Mouse (Mus musculus) myocyte (in vitro differentiated cells): ENCODE measurements around the gene Celf5.

Experiments used
- CEBPB ChIP-seq: IDR thresholded peaks from 2 replicates; pipeline ENCODE4 v1.6.1; 2011; ENCODE audit warnings: mild to moderate bottlenecking, moderate library complexity; ENCODE audit not compliant: poor library complexity, insufficient read depth, severe bottlenecking
- E2F4 ChIP-seq: IDR thresholded peaks from one replicate; pipeline ENCODE4 v1.6.1; 2011; ENCODE audit warnings: mild to moderate bottlenecking, control low read depth, moderate library complexity; ENCODE audit not compliant: insufficient read depth
- MAX ChIP-seq: IDR thresholded peaks from one replicate; pipeline ENCODE4 v1.6.1; 2011; ENCODE audit warnings: low read depth, mild to moderate bottlenecking, control low read depth
- MYOD1 ChIP-seq, 3 experiments: IDR thresholded peaks; one replicate each; pipeline ENCODE4 v1.6.1; 2011; ENCODE audit warnings: control low read depth in 2 of 3, low read depth in 2 of 3, mild to moderate bottlenecking in 2 of 3, moderate library complexity in 1 of 3; ENCODE audit not compliant: insufficient read length in 2 of 3, control insufficient read depth in 1 of 3
- MYOG ChIP-seq, 3 experiments: IDR thresholded peaks; one replicate each; pipeline ENCODE4 v1.6.1; 2011; ENCODE audit warnings: control low read depth in 2 of 3, low read depth in 2 of 3, mild to moderate bottlenecking in 2 of 3; ENCODE audit not compliant: insufficient read length in 2 of 3, control insufficient read depth in 1 of 3, insufficient read depth in 1 of 3
- POLR2A ChIP-seq: IDR thresholded peaks from one replicate; pipeline ENCODE4 v1.6.1; 2011; ENCODE audit warnings: low read depth, mild to moderate bottlenecking, control low read depth, moderate library complexity; ENCODE audit not compliant: insufficient read length
- POLR2AphosphoS2 ChIP-seq: IDR thresholded peaks from one replicate; pipeline ENCODE4 v1.6.1; 2011; ENCODE audit warnings: low read depth, control low read depth; ENCODE audit not compliant: insufficient read length
- SRF ChIP-seq: IDR thresholded peaks from one replicate; pipeline ENCODE4 v1.6.1; 2011; ENCODE audit warnings: low read depth; ENCODE audit not compliant: control insufficient read depth, insufficient read length
- TCF12 ChIP-seq: IDR thresholded peaks from one replicate; pipeline ENCODE4 v1.6.1; 2011; ENCODE audit warnings: mild to moderate bottlenecking, control low read depth; ENCODE audit not compliant: poor library complexity, insufficient read depth, severe bottlenecking
- TCF3 ChIP-seq: IDR thresholded peaks from one replicate; pipeline ENCODE4 v1.6.1; 2011; ENCODE audit warnings: low read depth, control low read depth; ENCODE audit not compliant: insufficient read length
- USF1 ChIP-seq: IDR thresholded peaks from one replicate; pipeline ENCODE4 v1.6.1; 2011; ENCODE audit warnings: low read depth, mild to moderate bottlenecking, control low read depth, moderate library complexity

GRCm38 (mm10) chr10:81423476-81424245 lies 58.8 kb downstream of the Celf5 start:
- no peak for TF ChIP-seq POLR2A
- TF ChIP-seq USF1: no peak
- no peak for TF ChIP-seq POLR2AphosphoS2
- no peak for TF ChIP-seq E2F4
- peak in 1 of 3 experiments; percentile 45 for TF ChIP-seq MYOG (IDR thresholded peaks at IDR 0.05; ENCODE audit: control insufficient read depth in 1 of 3, insufficient read depth in 1 of 3, insufficient read length in 2 of 3, low read depth in 2 of 3)
- no peak for TF ChIP-seq MAX
- TF ChIP-seq TCF12: no peak
- TF ChIP-seq MYOD1 (IDR thresholded peaks at IDR 0.05; ENCODE audit: control insufficient read depth in 1 of 3, insufficient read length in 2 of 3, low read depth in 2 of 3): peak in 1 of 3 experiments; percentile 12
- TF ChIP-seq CEBPB: no peak
- TF ChIP-seq TCF3: no peak
- TF ChIP-seq SRF: no peak
